Comparison of ENCODE assay signal across 1 mouse cellular context in the genomic region with DNA sequence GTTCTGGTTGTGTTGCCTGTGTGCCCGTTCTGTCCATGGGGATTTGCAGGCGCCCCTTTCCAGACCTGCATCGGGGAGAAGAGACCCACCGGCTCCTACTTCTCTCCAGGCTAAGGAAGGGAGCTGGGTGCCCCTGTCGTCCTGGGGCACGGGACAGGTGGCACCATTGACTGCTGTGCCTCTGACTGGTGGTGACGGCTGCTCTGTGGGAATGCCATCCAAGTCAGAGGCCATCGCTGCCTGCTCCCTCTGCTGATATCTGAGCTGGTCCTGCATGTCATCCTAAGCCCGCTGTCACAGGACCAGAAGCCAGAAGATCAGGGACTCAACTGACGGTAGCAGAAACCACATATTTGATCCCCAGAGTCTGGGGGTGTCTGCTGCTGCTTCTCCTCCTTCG.
A peak's percentile ranks its signal among the peaks of the same experiment; 100 is the strongest.
TF ChIP-seq lines count a peak whose summit lies in the region.

No protein-coding gene starts in this region.

TF ChIP-seq in myocyte, 11 proteins besides CTCF, POLR2A, EP300 and RAD21:
- peak in 2 of 3 experiments; percentile 55 to 58 for TF ChIP-seq MYOG (IDR thresholded peaks at IDR 0.05; ENCODE audit: control insufficient read depth in 1 of 3, insufficient read depth in 1 of 3, insufficient read length in 2 of 3, low read depth in 2 of 3)
- TF ChIP-seq MYOD1 (IDR thresholded peaks at IDR 0.05; ENCODE audit: control insufficient read depth in 1 of 3, insufficient read length in 2 of 3, low read depth in 2 of 3) = peak in 2 of 3 experiments; percentile 32 to 78
- TF ChIP-seq SRF (IDR thresholded peaks at IDR 0.05; ENCODE audit: control insufficient read depth, insufficient read length, low read depth) = no peak
